Mouse (Mus musculus) embryo, embryonic 10 days (tissue): ENCODE data around the gene Itfg2.
A peak's percentile ranks its signal among the peaks of the same experiment; 100 is the strongest.
"Not testable (repeated sequence)": the region's sequence is repeated elsewhere in the genome, so short reads cannot be mapped to it uniquely, and the experiment has no call there.

ENCODE experiments used
- DNase-seq: peaks from one replicate; pipeline ENCODE4 v3.0.0-alpha.2; 2015; ENCODE audit warnings: low spot score

The Itfg2 gene

GRCm38 (mm10) chr6:128383752-128384151 is 41.0 kb downstream of the Itfg2 start:
- no peak for DNase-seq

DNA sequence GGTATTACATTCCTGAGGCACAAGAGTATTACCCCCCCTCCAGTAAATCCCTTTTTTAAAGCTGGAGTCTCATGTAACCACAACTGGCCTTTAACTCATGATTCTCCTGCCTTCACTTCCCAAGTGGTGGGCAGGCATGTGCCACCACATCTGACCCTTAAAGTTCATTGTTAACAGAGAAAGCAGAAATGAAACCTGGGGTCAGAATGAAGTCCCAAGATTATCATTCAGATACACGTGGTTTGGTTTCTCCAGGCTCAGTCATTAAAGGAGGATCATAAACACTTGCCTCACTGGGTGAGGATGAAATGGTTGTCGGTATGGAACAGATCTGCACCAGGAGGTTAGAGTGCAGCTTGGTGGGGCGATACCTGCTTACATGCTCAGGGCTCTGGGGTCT is 43.5 kb downstream of the Itfg2 start:
- no peak for DNase-seq

- not testable (repeated sequence) for DNase-seq
Measured at GRCm38 (mm10) chr6:128380594-128381167, 44.0 kb downstream of the Itfg2 start.

GRCm38 (mm10) chr6:128379636-128380035 is 45.1 kb downstream of the Itfg2 start:
- no peak for DNase-seq

GRCm38 (mm10) chr6:128376371-128377085 is 48.2 kb downstream of the Itfg2 start:
- no peak for DNase-seq

GRCm38 (mm10) chr6:128375192-128375591 is 49.5 kb downstream of the Itfg2 start, which contains the start of the genes Tex52 and Gm44596:
Gene Tex52, plus strand, starts transcription at chr6:128375456.
Gene Gm44596, plus strand, starts transcription at chr6:128375503.
- peak; percentile 76 for DNase-seq

DNA sequence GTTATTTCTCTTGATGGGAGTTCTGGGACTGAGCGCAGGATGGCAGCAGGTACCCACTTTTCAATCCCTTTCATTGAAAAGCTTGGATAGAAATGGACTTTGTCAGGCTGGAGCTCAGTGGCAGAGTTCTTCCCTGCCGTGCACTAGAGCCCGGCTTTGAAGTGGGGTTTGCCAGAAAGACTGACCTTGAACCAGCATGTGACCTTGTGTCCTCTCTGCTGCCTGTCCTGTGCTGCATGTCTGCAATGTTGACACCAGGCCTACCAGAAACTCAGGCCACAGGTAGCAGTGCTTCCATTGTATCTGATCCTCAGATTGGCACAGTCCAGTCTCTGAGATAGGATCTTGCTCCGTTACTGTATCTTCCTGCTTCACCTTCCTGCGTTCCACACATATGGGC is 54.7 kb downstream of the Itfg2 start:
- no peak for DNase-seq

DNA sequence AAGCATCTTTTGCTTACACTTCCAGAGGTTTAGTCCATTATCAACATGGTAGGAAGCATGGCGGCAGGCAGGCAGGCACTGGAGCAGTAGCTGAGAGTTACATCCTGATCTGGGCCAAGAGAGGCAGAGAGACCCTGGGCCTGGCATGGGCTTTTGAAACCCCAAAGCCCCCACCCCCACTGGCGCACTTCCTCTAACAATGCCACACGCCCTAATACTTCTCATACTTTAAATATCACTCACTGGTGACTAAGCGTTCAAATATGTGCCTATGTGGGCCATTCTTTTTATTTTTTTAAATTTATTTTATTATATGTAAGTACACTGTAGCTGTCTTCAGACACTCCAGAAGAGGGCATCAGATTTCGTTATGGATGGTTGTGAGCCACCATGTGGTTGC is 58.3 kb downstream of the Itfg2 start:
- no peak for DNase-seq

GRCm38 (mm10) chr6:128364721-128365120 is 60.0 kb downstream of the Itfg2 start:
- DNase-seq = no peak

GRCm38 (mm10) chr6:128363007-128363825 is 61.5 kb downstream of the Itfg2 start:
- peak; percentile 58 for DNase-seq

- peak; percentile 92 for DNase-seq
Measured at GRCm38 (mm10) chr6:128362381-128363006, 62.2 kb downstream of the Itfg2 start, which contains the start of the genes Rhno1 and Foxm1. Gene Rhno1, minus strand, starts transcription at chr6:128362911. Gene Foxm1, plus strand, starts transcription at chr6:128362967.

GRCm38 (mm10) chr6:128361901-128362300 is 62.8 kb downstream of the Itfg2 start:
- DNase-seq = no peak
